Mouse (Mus musculus) induced T-regulatory cell, adult 2 months (primary cell): ENCODE results near the gene Serinc2.
"Not testable (repeated sequence)": the region's sequence is repeated elsewhere in the genome, so short reads cannot be mapped to it uniquely, and the experiment has no call there.

Experiments used
- DNase-seq: peaks from one replicate; pipeline ENCODE4 v3.0.0-alpha.2; 2012; ENCODE audit warnings: low read depth

The Serinc2 gene

DNA sequence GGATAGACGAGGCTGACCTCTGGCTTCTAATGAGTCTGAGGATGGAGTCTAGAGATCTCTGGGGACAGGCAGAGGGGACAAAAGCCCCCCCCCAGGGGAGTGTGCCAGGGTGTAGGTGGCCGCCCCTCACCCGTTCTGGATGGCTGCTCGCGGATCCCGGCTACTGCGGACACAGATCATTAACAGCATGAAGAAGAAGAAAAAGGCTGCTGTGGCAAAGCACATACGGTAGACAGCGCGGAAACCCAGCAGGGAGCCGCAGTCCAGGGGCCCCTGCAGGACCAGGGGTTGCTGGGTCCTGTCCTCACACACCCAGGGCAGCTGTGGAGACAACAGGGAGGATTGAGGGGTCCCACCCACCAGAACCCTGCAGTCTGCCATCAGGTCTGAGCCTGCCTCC is 14.9 kb downstream of the Serinc2 start:
- DNase-seq, result no peak

DNA sequence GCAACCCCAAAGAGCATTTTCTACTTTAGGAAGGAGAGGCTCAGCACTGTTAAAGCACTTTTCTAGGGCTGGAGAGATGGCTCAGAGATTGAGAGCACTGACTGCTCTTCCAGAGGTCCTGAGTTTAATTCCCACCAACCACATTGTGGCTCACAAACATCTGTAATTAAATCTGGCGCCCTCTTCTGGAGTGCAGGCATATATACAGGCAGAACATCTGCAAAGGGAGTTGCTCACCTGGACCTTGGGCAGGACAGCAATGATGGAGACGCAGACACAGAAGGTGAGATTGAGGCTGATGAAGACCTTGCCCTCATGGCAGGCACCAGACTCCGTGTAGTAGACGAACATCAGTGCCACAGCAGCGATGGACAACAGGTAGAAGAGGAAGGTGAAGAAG is 18.6 kb downstream of the Serinc2 start:
- DNase-seq, result peak; percentile 17

GRCm38 (mm10) chr4:130252441-130253157 is 26.4 kb downstream of the Serinc2 start:
- peak; percentile 35 for DNase-seq

- DNase-seq, result peak; percentile 23
Observed at GRCm38 (mm10) chr4:130251763-130252162, 27.2 kb downstream of the Serinc2 start.

GRCm38 (mm10) chr4:130251172-130251705 is 27.8 kb downstream of the Serinc2 start:
- peak; percentile 18 for DNase-seq

- no peak for DNase-seq
Observed at GRCm38 (mm10) chr4:130248636-130249035, 30.4 kb downstream of the Serinc2 start.

- DNase-seq, result peak; percentile 75
Observed at GRCm38 (mm10) chr4:130246132-130246531, 32.9 kb downstream of the Serinc2 start.

- DNase-seq, result no peak
Observed at GRCm38 (mm10) chr4:130244749-130245148, 34.3 kb downstream of the Serinc2 start.

DNA sequence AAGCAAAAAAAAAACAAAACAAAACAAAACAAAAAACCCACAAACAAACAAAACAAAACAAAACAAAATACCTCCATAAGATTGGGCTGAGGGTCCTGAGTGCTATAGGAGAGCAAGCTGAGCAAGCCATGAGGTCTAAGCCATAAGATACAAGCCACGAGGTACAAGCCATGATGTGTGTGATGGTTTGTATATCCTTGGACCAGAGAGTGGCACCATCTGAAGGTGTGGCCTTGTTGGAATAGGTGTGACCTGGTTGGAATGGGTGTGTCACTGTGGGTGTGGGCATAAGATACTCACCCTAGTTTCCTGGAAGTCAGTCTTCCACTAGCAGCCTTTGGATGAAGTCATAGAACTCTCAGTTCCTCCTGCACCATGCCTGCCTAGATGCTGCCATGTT is 35.4 kb downstream of the Serinc2 start:
- not testable (repeated sequence) for DNase-seq

GRCm38 (mm10) chr4:130242956-130243355 is 36.0 kb downstream of the Serinc2 start:
- DNase-seq, result no peak

GRCm38 (mm10) chr4:130240695-130241094 is 38.3 kb downstream of the Serinc2 start:
- DNase-seq, result peak; percentile 31

- DNase-seq, result no peak
Observed at GRCm38 (mm10) chr4:130237607-130238006, 41.4 kb downstream of the Serinc2 start.

- DNase-seq, result no peak
Observed at GRCm38 (mm10) chr4:130236361-130236760, 42.6 kb downstream of the Serinc2 start.

GRCm38 (mm10) chr4:130224071-130224470 is 54.9 kb downstream of the Serinc2 start:
- DNase-seq, result no peak

- DNase-seq, result no peak
Observed at GRCm38 (mm10) chr4:130222179-130222578, 56.8 kb downstream of the Serinc2 start, which contains the start of gene Gm853. Gm853 (minus strand) TSS chr4:130222401.

GRCm38 (mm10) chr4:130220176-130220575 is 58.8 kb downstream of the Serinc2 start:
- DNase-seq, result no peak

GRCm38 (mm10) chr4:130215392-130215791 is 63.6 kb downstream of the Serinc2 start:
- no peak for DNase-seq

GRCm38 (mm10) chr4:130213857-130214256 is 65.1 kb downstream of the Serinc2 start:
- DNase-seq, result no peak

DNA sequence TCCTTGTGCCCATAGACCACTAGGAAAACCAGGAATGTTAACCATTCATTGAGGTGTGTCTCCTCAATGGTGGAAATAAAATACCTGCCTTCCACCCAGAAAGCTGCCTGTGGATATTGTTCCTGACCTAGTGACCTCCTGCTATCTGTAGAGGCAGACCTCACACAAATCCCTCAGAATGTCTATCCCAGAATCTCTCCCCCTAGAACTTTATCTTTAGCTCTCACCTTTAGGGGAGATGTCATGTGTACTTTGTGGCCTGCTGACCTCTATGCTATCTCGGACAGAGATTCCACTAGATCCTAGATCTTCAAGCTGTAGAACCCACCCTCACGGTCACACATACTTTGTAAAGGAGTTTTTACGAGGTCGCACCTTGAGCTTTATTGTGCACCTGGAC is 65.8 kb downstream of the Serinc2 start:
- no peak for DNase-seq

DNA sequence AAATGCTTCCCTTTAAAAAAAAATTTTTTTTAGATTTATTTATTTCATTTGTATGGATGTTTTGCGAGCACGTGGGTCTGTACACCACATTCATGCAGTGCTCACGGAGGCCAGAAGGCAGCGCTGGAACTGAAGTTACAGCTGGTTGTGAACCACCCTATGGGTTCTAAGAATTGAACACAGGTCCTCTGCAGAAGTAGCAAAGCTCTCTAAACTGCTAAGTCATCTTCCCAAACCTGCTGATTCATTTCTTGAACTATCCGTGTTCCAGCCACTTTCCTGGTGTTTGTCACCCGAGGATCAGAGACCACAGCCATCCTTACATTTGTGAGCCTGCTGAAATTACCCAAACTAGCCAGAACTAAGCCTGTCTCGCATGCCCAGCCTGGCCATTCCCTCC is 66.6 kb downstream of the Serinc2 start:
- no peak for DNase-seq

DNA sequence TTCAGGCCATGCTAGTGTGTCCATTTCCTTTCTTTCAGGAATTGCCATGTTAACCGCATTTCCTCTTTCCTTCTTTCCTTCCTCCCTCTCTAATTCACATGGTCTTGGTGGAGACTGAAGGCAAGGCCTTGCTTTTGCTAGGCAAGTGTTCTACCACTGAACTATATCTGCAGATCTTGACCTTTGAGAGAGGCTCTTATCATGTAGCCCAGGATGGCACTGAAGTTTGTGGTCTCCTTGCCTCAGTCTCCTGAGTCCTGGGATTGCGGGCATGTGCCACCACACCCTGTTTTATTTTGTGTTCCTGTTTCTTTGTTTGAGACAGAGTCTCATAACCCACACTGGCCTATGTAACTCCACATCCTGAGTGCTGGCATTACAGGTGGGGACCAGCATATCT is 67.1 kb downstream of the Serinc2 start:
- DNase-seq, result no peak
